In genomic region chr9:102423465-102423918, GRCm38 (mm10) we compare ENCODE assay signal across 8 mouse cellular contexts.
DNase-seq lines count a peak whose midpoint lies in the region; ATAC-seq and TF ChIP-seq lines count a peak whose summit lies in the region.

No protein-coding gene starts in this region.

- 32% methylated on average over 9 of the region's 9 CpGs for WGBS in heart, embryonic 12.5 days
- 7% methylated on average over 9 of the region's 9 CpGs for WGBS in hindbrain, embryonic 13.5 days
- 16% methylated on average over 9 of the region's 9 CpGs for WGBS in midbrain, embryonic 10.5 days

- no peaks in the 10 kb centered on the region for H3K9me3 ChIP-seq in heart, embryonic 12.5 days (replicated peaks)
- H3K9me3 ChIP-seq in hindbrain, embryonic 13.5 days: no peaks in the 10 kb centered on the region
- H3K9me3 ChIP-seq in midbrain, embryonic 10.5 days (replicated peaks): no peaks in the 10 kb centered on the region

- H3K4me2 ChIP-seq in heart, embryonic 12.5 days: peak overlapping the region; percentile 51
- H3K4me2 ChIP-seq in hindbrain, embryonic 13.5 days: peak overlapping the region; percentile 38

- peaks cover 6% of the 10 kb centered on the region; the same call in 1 of the 2 replicates for H3K27me3 ChIP-seq in heart, embryonic 12.5 days (replicated peaks)
- H3K27me3 ChIP-seq in hindbrain, embryonic 13.5 days: peaks cover 5% of the 10 kb centered on the region; the same call in 1 of the 2 replicates
- H3K27me3 ChIP-seq in midbrain, embryonic 10.5 days (ENCODE audit: low read depth, poor library complexity, severe bottlenecking): peaks cover 36% of the 10 kb centered on the region

- no peaks in the 10 kb centered on the region for H3K36me3 ChIP-seq in heart, embryonic 12.5 days
- no peaks in the 10 kb centered on the region for H3K36me3 ChIP-seq in hindbrain, embryonic 13.5 days
- no peaks in the 10 kb centered on the region for H3K36me3 ChIP-seq in midbrain, embryonic 10.5 days

- H3K4me3 ChIP-seq in heart, embryonic 12.5 days: peak overlapping the region; percentile 10; the same call in 1 of the 2 replicates
- H3K4me3 ChIP-seq in hindbrain, embryonic 13.5 days: no peak overlapping the region
- peak overlapping the region; percentile 37 for H3K4me3 ChIP-seq in midbrain, embryonic 10.5 days

- DNase-seq in heart, postnatal 25 days (ENCODE audit: low spot score): no peak
- peak; percentile 82 for DNase-seq in brain, embryonic 14.5 days (ENCODE audit: low read depth)
- peak; percentile 24 for DNase-seq in midbrain, embryonic 10.5 days (ENCODE audit: low spot score)
- no peak for DNase-seq in adrenal gland, adult 18-20 months (ENCODE audit: low spot score in 2 of 2)
- no peak for DNase-seq in urinary bladder, adult 2 months (ENCODE audit: low spot score)
- DNase-seq in retina, embryonic 14.5 days (ENCODE audit: low spot score): no peak

- H3K27ac ChIP-seq in heart, embryonic 12.5 days (ENCODE audit: poor library complexity, severe bottlenecking): no peak overlapping the region
- H3K27ac ChIP-seq in hindbrain, embryonic 13.5 days: peak overlapping the region; percentile 84
- H3K27ac ChIP-seq in midbrain, embryonic 10.5 days (replicated peaks): peak overlapping the region; percentile 91

- no peak for TF ChIP-seq POLR2A in brain, embryonic 14.5 days (IDR thresholded peaks at IDR 0.05; ENCODE audit: borderline replicate concordance, extremely low read depth, insufficient read depth, insufficient read length, poor library complexity, severe bottlenecking)

- peaks cover 4% of the 10 kb centered on the region; the same call in 1 of the 2 replicates for H3K4me1 ChIP-seq in heart, embryonic 12.5 days (replicated peaks)
- peaks cover 32% of the 10 kb centered on the region for H3K4me1 ChIP-seq in hindbrain, embryonic 13.5 days (replicated peaks)
- peaks cover 39% of the 10 kb centered on the region for H3K4me1 ChIP-seq in midbrain, embryonic 10.5 days

- 0 out of 2 replicates have a peak overlapping the region, but pooled peaks have one; percentile 5 for H3K9ac ChIP-seq in heart, embryonic 12.5 days
- H3K9ac ChIP-seq in hindbrain, embryonic 13.5 days: peak overlapping the region; percentile 26; the same call in 1 of the 2 replicates

- no peak for TF ChIP-seq CTCF in brain, embryonic 14.5 days (IDR thresholded peaks at IDR 0.05; ENCODE audit: borderline replicate concordance, extremely low read depth, insufficient read depth, insufficient read length)

- intact Hi-C loops in heart, postnatal 25 days (cut with DNase I): no loop called here

- no peak for ATAC-seq in heart, embryonic 12.5 days (ENCODE audit: insufficient number of reproducible peaks, low FRiP score)
- peak; percentile 52 for ATAC-seq in hindbrain, embryonic 13.5 days (ENCODE audit: low FRiP score)

Comparison
In these comparisons a context has a peak if more than half of its experiments do, and no peak if none do; other contexts are left out.
1. DNase-seq: peak in brain, embryonic 14.5 days (single experiment) and midbrain, embryonic 10.5 days (single experiment); none in heart, postnatal 25 days (single experiment), adrenal gland, adult 18-20 months (0 of 2), urinary bladder, adult 2 months (single experiment) and retina, embryonic 14.5 days (single experiment).